Comparison of ENCODE assay signal across 8 mouse cellular contexts in genomic region chr3:37585967-37586730, GRCm38 (mm10). TPM values are rescaled to one million over a fixed set of nuclear protein-coding genes. Genes with fewer than 3 reads are reported as not detected.
DNase-seq lines count a peak whose midpoint lies in the region; ATAC-seq and TF ChIP-seq lines count a peak whose summit lies in the region.

No protein-coding gene starts in this region.

- H3K4me3 ChIP-seq in intestine, embryonic 15.5 days (replicated peaks): no peak overlapping the region
- no peak overlapping the region for H3K4me3 ChIP-seq in liver, postnatal 0 days (ENCODE audit: low read depth, low read length)

- H3K27ac ChIP-seq in intestine, embryonic 15.5 days: peak overlapping the region; percentile 66
- H3K27ac ChIP-seq in liver, postnatal 0 days (ENCODE audit: low read depth): peak overlapping the region; percentile 44

- H3K36me3 ChIP-seq in intestine, embryonic 15.5 days: no peaks in the 10 kb centered on the region
- 0 out of 2 replicates have a peak, but pooled peaks cover 4% of the 10 kb centered on the region for H3K36me3 ChIP-seq in liver, postnatal 0 days (replicated peaks; ENCODE audit: insufficient read depth, low read length)

- ATAC-seq in intestine, embryonic 15.5 days: no peak
- ATAC-seq in liver, postnatal 0 days: no peak

- no peak for TF ChIP-seq EP300 in liver, postnatal 0 days (IDR thresholded peaks at IDR 0.05; ENCODE audit: low read depth)

- no peaks in the 10 kb centered on the region for H3K27me3 ChIP-seq in intestine, embryonic 15.5 days (replicated peaks)
- no peaks in the 10 kb centered on the region for H3K27me3 ChIP-seq in liver, postnatal 0 days (ENCODE audit: insufficient read depth, low read length)

- intact Hi-C loops in gastrocnemius, postnatal 14 days (cut with DNase I; ENCODE audit: low total_unique reads): no loop called here

- no peaks in the 10 kb centered on the region for H3K9me3 ChIP-seq in intestine, embryonic 15.5 days
- H3K9me3 ChIP-seq in liver, postnatal 0 days (ENCODE audit: low read length): no peaks in the 10 kb centered on the region

- H3K4me1 ChIP-seq in intestine, embryonic 15.5 days (replicated peaks): peaks cover 6% of the 10 kb centered on the region
- H3K4me1 ChIP-seq in liver, postnatal 0 days (ENCODE audit: insufficient read depth): no peaks in the 10 kb centered on the region

- H3K4me2 ChIP-seq in intestine, embryonic 15.5 days (replicated peaks): peak overlapping the region; percentile 46
- peak overlapping the region; percentile 53 for H3K4me2 ChIP-seq in liver, postnatal 0 days (ENCODE audit: low read depth, low read length)

- no peak for TF ChIP-seq CTCF in liver, postnatal 0 days (IDR thresholded peaks at IDR 0.05; ENCODE audit: low read depth)

- no peak overlapping the region for H3K9ac ChIP-seq in intestine, embryonic 15.5 days
- H3K9ac ChIP-seq in liver, postnatal 0 days (replicated peaks): peak overlapping the region; percentile 10

- WGBS in intestine, embryonic 15.5 days: 22% methylated on average over 15 of the region's 15 CpGs
- 50% methylated on average over 15 of the region's 15 CpGs for WGBS in liver, postnatal 0 days (ENCODE audit: insufficient replicate concordance)

- DNase-seq in cerebellum, adult 8-10 months: peak; percentile 12
- DNase-seq in cerebellum, adult 11-12 months: no peak
- DNase-seq in Muller cell, postnatal 12 days (ENCODE audit: inconsistent ontology term): peak; percentile 95
- peak; percentile 32 for DNase-seq in gastrocnemius, postnatal 14 days
- DNase-seq in liver, postnatal 0 days: no peak
- DNase-seq in ovary, postnatal 14 days (ENCODE audit: low spot score): no peak
- no peak for DNase-seq in thymus, adult 18-20 months

RNA-seq across cellular contexts. Expression of gene Spry1, which starts 53.6 kb away (rescaled TPM):
- total RNA-seq in gastrocnemius, postnatal 14 days (2021): 10 to 100 TPM; 33.1 to 39.9 TPM
- polyA plus RNA-seq in intestine, embryonic 15.5 days (2015; fragmentation: Nextera tagmentation; extraction: Ambion mirVana): 13.4 and 14.2 TPM in 2 replicates
- polyA plus RNA-seq in liver, postnatal 0 days (2015; fragmentation: Nextera tagmentation; extraction: Ambion mirVana): 3.7 and 4.8 TPM in 2 replicates

Comparison
In these comparisons a context has a peak if more than half of its experiments do, and no peak if none do; other contexts are left out.
1. DNase-seq: peak in cerebellum, adult 8-10 months (single experiment), Muller cell, postnatal 12 days (single experiment) and gastrocnemius, postnatal 14 days (single experiment); none in cerebellum, adult 11-12 months (single experiment), liver, postnatal 0 days (single experiment), ovary, postnatal 14 days (single experiment) and thymus, adult 18-20 months (0 of 2).